Mouse (Mus musculus): ENCODE data around the gene Aldh4a1.

Gene Aldh4a1

GRCm38 (mm10) chr4:139624116-139624489 is 1.4 kb downstream of the Aldh4a1 start:
- no peak for DNase-seq

GRCm38 (mm10) chr4:139624706-139625105 is 2.0 kb downstream of the Aldh4a1 start:
- no peak for DNase-seq

- DNase-seq = no peak
These were observed 4.7 kb downstream of the Aldh4a1 start for GRCm38 (mm10) chr4:139627361-139627760.

GRCm38 (mm10) chr4:139630171-139630570 is 7.5 kb downstream of the Aldh4a1 start:
- no peak for DNase-seq

GRCm38 (mm10) chr4:139631141-139631540 is 8.5 kb downstream of the Aldh4a1 start:
- DNase-seq = no peak

GRCm38 (mm10) chr4:139631569-139632253 is 9.0 kb downstream of the Aldh4a1 start:
- DNase-seq = no peak

GRCm38 (mm10) chr4:139632254-139632580 is 9.6 kb downstream of the Aldh4a1 start:
- DNase-seq = no peak

GRCm38 (mm10) chr4:139636373-139636772 is 13.7 kb downstream of the Aldh4a1 start:
- DNase-seq = peak; percentile 82

- DNase-seq = no peak
These were observed 15.2 kb downstream of the Aldh4a1 start for GRCm38 (mm10) chr4:139637847-139638246.

- DNase-seq = peak; percentile 6
These were observed 15.7 kb downstream of the Aldh4a1 start for GRCm38 (mm10) chr4:139638356-139638755.

GRCm38 (mm10) chr4:139639801-139640200 is 17.1 kb downstream of the Aldh4a1 start:
- DNase-seq = no peak

GRCm38 (mm10) chr4:139640333-139640732 is 17.7 kb downstream of the Aldh4a1 start:
- DNase-seq = no peak

GRCm38 (mm10) chr4:139640775-139641174 is 18.1 kb downstream of the Aldh4a1 start:
- no peak for DNase-seq

- DNase-seq = no peak
These were observed 19.3 kb downstream of the Aldh4a1 start for GRCm38 (mm10) chr4:139641829-139642425.

GRCm38 (mm10) chr4:139643972-139644371 is 21.3 kb downstream of the Aldh4a1 start:
- peak; percentile 80 for DNase-seq

GRCm38 (mm10) chr4:139646916-139647315 is 24.2 kb downstream of the Aldh4a1 start:
- no peak for DNase-seq

- DNase-seq = no peak
These were observed 27.5 kb downstream of the Aldh4a1 start for GRCm38 (mm10) chr4:139650086-139650743.

GRCm38 (mm10) chr4:139650907-139651306 is 28.2 kb downstream of the Aldh4a1 start:
- no peak for DNase-seq

- DNase-seq = no peak
These were observed 30.6 kb downstream of the Aldh4a1 start, which contains the start of gene Tas1r2 for GRCm38 (mm10) chr4:139653238-139653637. Tas1r2 (plus strand) TSS chr4:139653538.

GRCm38 (mm10) chr4:139661897-139662296 is 39.2 kb downstream of the Aldh4a1 start:
- DNase-seq = no peak

- no peak for DNase-seq
These were observed 45.0 kb downstream of the Aldh4a1 start for GRCm38 (mm10) chr4:139667632-139668031.

GRCm38 (mm10) chr4:139669847-139670246 is 47.2 kb downstream of the Aldh4a1 start:
- DNase-seq = peak; percentile 70

- no peak for DNase-seq
These were observed 53.0 kb downstream of the Aldh4a1 start for GRCm38 (mm10) chr4:139675696-139676095.

Measured in cerebellum, adult 8-10 months (tissue).